23 mouse cellular contexts compared by ENCODE assay signal in genomic region chr4:142362071-142362470, GRCm38 (mm10).
DNase-seq lines count a peak whose midpoint lies in the region; ATAC-seq and TF ChIP-seq lines count a peak whose summit lies in the region.
"Had no signal": no experiment of that assay in that cellular context is flagged by ENCODE, and none has a peak within 500 bp of the region (broad histone marks: within the 10 kb centered on the region; RNA-seq: fewer than 3 reads in every experiment).

No protein-coding gene starts in this region.

- peaks cover 5% of the 10 kb centered on the region for H3K9me3 ChIP-seq in forebrain, embryonic 11.5 days (ENCODE audit: control insufficient read depth, low read length)
- peaks cover 2% of the 10 kb centered on the region; the same call in 1 of the 2 replicates for H3K9me3 ChIP-seq in forebrain, embryonic 16.5 days (ENCODE audit: control insufficient read depth, low read length)
- H3K9me3 ChIP-seq in forebrain, postnatal 0 days (ENCODE audit: low read length): 0 out of 2 replicates have a peak, but pooled peaks cover 4% of the 10 kb centered on the region
- H3K9me3 ChIP-seq in forebrain, embryonic 14.5 days (replicated peaks; ENCODE audit: control insufficient read depth, low read length): no peaks in the 10 kb centered on the region
- H3K9me3 ChIP-seq: hindbrain, embryonic 15.5 days had no signal

- no peak overlapping the region for H3K4me2 ChIP-seq in forebrain, embryonic 11.5 days (ENCODE audit: low read depth, low read length, severe bottlenecking)
- H3K4me2 ChIP-seq in forebrain, embryonic 16.5 days (ENCODE audit: low read length): no peak overlapping the region
- H3K4me2 ChIP-seq in forebrain, postnatal 0 days (ENCODE audit: low read depth): no peak overlapping the region
- H3K4me2 ChIP-seq in forebrain, embryonic 14.5 days (ENCODE audit: low read length): no peak overlapping the region
- H3K4me2 ChIP-seq: heart, embryonic 11.5 days; hindbrain, embryonic 12.5 days; hindbrain, embryonic 15.5 days had no signal

- intact Hi-C loops in gastrocnemius, postnatal 36 days (cut with DNase I): no loop called here

- no peak for TF ChIP-seq CTCF in forebrain, postnatal 0 days (IDR thresholded peaks at IDR 0.05; ENCODE audit: low read depth)

- H3K36me3 ChIP-seq in forebrain, embryonic 11.5 days (ENCODE audit: control insufficient read depth, insufficient read depth, low read length): no peaks in the 10 kb centered on the region
- H3K36me3 ChIP-seq in forebrain, embryonic 16.5 days (ENCODE audit: control insufficient read depth, insufficient read depth): no peaks in the 10 kb centered on the region
- H3K36me3 ChIP-seq in forebrain, postnatal 0 days (ENCODE audit: insufficient read depth): no peaks in the 10 kb centered on the region
- H3K36me3 ChIP-seq in forebrain, embryonic 14.5 days (ENCODE audit: control insufficient read depth, insufficient read depth, low read length): no peaks in the 10 kb centered on the region
- H3K36me3 ChIP-seq: hindbrain, embryonic 12.5 days; hindbrain, embryonic 15.5 days had no signal

- 0 out of 2 replicates have a peak, but pooled peaks have one; percentile 39 for ATAC-seq in forebrain, embryonic 11.5 days (replicated peaks; ENCODE audit: low FRiP score)
- no peak for ATAC-seq in forebrain, embryonic 16.5 days
- peak; percentile 66 for ATAC-seq in forebrain, postnatal 0 days
- ATAC-seq in forebrain, embryonic 14.5 days: no peak
- ATAC-seq: inflammation-experienced regulatory T-cells, adult 6 months; intestine, postnatal 0 days had no signal

- H3K27ac ChIP-seq in forebrain, embryonic 11.5 days (ENCODE audit: low read depth, low read length): no peak overlapping the region
- H3K27ac ChIP-seq in forebrain, embryonic 16.5 days (ENCODE audit: low read length): no peak overlapping the region
- H3K27ac ChIP-seq in forebrain, postnatal 0 days (ENCODE audit: low read depth, low read length): no peak overlapping the region
- no peak overlapping the region for H3K27ac ChIP-seq in forebrain, embryonic 14.5 days (ENCODE audit: low read depth, low read length)
- H3K27ac ChIP-seq: hindbrain, embryonic 12.5 days; hindbrain, embryonic 15.5 days had no signal

- no peaks in the 10 kb centered on the region; the same call in 1 of the 2 replicates for H3K4me1 ChIP-seq in forebrain, embryonic 11.5 days (replicated peaks; ENCODE audit: control insufficient read depth, insufficient read depth, low read length)
- H3K4me1 ChIP-seq in forebrain, embryonic 16.5 days (replicated peaks; ENCODE audit: control insufficient read depth, insufficient read depth, low read length): peaks cover 6% of the 10 kb centered on the region; the same call in 1 of the 2 replicates
- 0 out of 2 replicates have a peak, but pooled peaks cover 3% of the 10 kb centered on the region for H3K4me1 ChIP-seq in forebrain, postnatal 0 days (ENCODE audit: insufficient read depth)
- H3K4me1 ChIP-seq in forebrain, embryonic 14.5 days (ENCODE audit: control insufficient read depth, insufficient read depth, low read length): peaks cover 7% of the 10 kb centered on the region; the same call in 1 of the 2 replicates
- H3K4me1 ChIP-seq: hindbrain, embryonic 12.5 days had no signal

- 49% methylated on average over 5 of the region's 5 CpGs for WGBS in forebrain, embryonic 11.5 days
- whole genome bisulfite sequencing in forebrain, embryonic 16.5 days: 29% methylated on average over 5 of the region's 5 CpGs
- WGBS in forebrain, postnatal 0 days: 30% methylated on average over 5 of the region's 5 CpGs
- WGBS in forebrain, embryonic 14.5 days: 26% methylated on average over 5 of the region's 5 CpGs

- DNase-seq in forebrain, embryonic 11.5 days (ENCODE audit: low spot score): no peak
- no peak for DNase-seq in forebrain, postnatal 0 days
- no peak for DNase-seq in forebrain, embryonic 14.5 days (ENCODE audit: low spot score)
- DNase-seq in ES-CJ7 (ENCODE audit: low read depth, low spot score) (peak; percentile 64), ZHBTc4 (ENCODE audit: low read depth, low spot score) (peak; percentile 60)
- no peak for DNase-seq in gastrocnemius, postnatal 36 days
- no peak for DNase-seq in gastrocnemius, postnatal 10 days
- DNase-seq: adrenal gland, postnatal 10 days; adrenal gland, postnatal 36 days; B cell, adult 2 months; cerebellum, adult 11 months; cerebellum, adult 2 months; cerebellum, adult 9-11 months; cerebellum, postnatal 25 days; heart, adult 11 months; kidney, adult 2 months had no signal

- no peaks in the 10 kb centered on the region for H3K27me3 ChIP-seq in forebrain, embryonic 11.5 days (ENCODE audit: control insufficient read depth, insufficient read depth, low read length)
- H3K27me3 ChIP-seq in forebrain, embryonic 16.5 days (replicated peaks; ENCODE audit: control insufficient read depth, insufficient read depth, low read length): no peaks in the 10 kb centered on the region
- no peaks in the 10 kb centered on the region for H3K27me3 ChIP-seq in forebrain, postnatal 0 days (ENCODE audit: insufficient read depth, low read length)
- no peaks in the 10 kb centered on the region for H3K27me3 ChIP-seq in forebrain, embryonic 14.5 days (replicated peaks; ENCODE audit: control insufficient read depth, insufficient read depth, low read length)
- H3K27me3 ChIP-seq: CH12.LX; hindbrain, embryonic 12.5 days; hindbrain, embryonic 15.5 days had no signal

- no peak overlapping the region for H3K4me3 ChIP-seq in forebrain, embryonic 11.5 days (ENCODE audit: low read depth, low read length)
- H3K4me3 ChIP-seq in forebrain, embryonic 16.5 days (replicated peaks; ENCODE audit: low read length): no peak overlapping the region
- H3K4me3 ChIP-seq in forebrain, postnatal 0 days (ENCODE audit: low read depth, low read length): no peak overlapping the region
- H3K4me3 ChIP-seq in forebrain, embryonic 14.5 days (ENCODE audit: low read depth, low read length): no peak overlapping the region
- H3K4me3 ChIP-seq: hindbrain, embryonic 12.5 days; hindbrain, embryonic 15.5 days had no signal

- H3K9ac ChIP-seq in forebrain, embryonic 11.5 days (ENCODE audit: low read length): no peak overlapping the region
- H3K9ac ChIP-seq in forebrain, embryonic 16.5 days (replicated peaks; ENCODE audit: low read depth, low read length): no peak overlapping the region
- H3K9ac ChIP-seq in forebrain, postnatal 0 days: no peak overlapping the region
- no peak overlapping the region for H3K9ac ChIP-seq in forebrain, embryonic 14.5 days (ENCODE audit: low read length)
- H3K9ac ChIP-seq: hindbrain, embryonic 12.5 days; hindbrain, embryonic 15.5 days had no signal

Comparison
In these comparisons a context has a peak if more than half of its experiments do, and no peak if none do; other contexts are left out.
1. ATAC-seq: peak in forebrain, embryonic 11.5 days (single experiment) and forebrain, postnatal 0 days (single experiment); none in forebrain, embryonic 16.5 days (single experiment) and forebrain, embryonic 14.5 days (single experiment).
2. DNase-seq: peak in ES-CJ7 (single experiment) and ZHBTc4 (single experiment); none in forebrain, embryonic 11.5 days (single experiment), forebrain, postnatal 0 days (single experiment), forebrain, embryonic 14.5 days (single experiment), gastrocnemius, postnatal 36 days (0 of 2) and gastrocnemius, postnatal 10 days (single experiment).